Mouse (Mus musculus) heart, embryonic 14.5 days (tissue): ENCODE results near the gene Fgf12. TPM values are rescaled to one million over a fixed set of nuclear protein-coding genes. Genes with fewer than 3 reads are reported as not detected.

Experiments
- ATAC-seq: fragments of 200-750 bp; cut with Nextera tagmentation; 2 replicates; pipeline ENCODE4 v1.8.0; 2017; ENCODE audit warnings: low read depth, moderate TSS enrichment; ENCODE audit not compliant: insufficient number of reproducible peaks, insufficient read depth, low FRiP score
- H3K27ac ChIP-seq, 2 experiments: fragments of 200-500 bp in 1 of 2; fragments of 300-500 bp in 1 of 2; sonication (generic) in 1 of 2; replicated peaks in 1 of 2; 2 replicates each; pipeline ENCODE4 v1.5.1; 2012 to 2014; ENCODE audit warnings: low read depth in 2 of 2, low read length in 2 of 2, control low read depth in 1 of 2, mild to moderate bottlenecking in 1 of 2, mixed read lengths in 1 of 2; ENCODE audit not compliant: control insufficient read depth in 1 of 2, insufficient read depth in 1 of 2
- H3K27me3 ChIP-seq: fragments of 300-500 bp; sonication (generic); 2 replicates; pipeline ENCODE4 v1.6.1; 2014; ENCODE audit warnings: mild to moderate bottlenecking, low read length, control low read depth; ENCODE audit not compliant: control insufficient read depth, insufficient read depth
- H3K36me3 ChIP-seq: fragments of 300-500 bp; sonication (generic); 2 replicates; pipeline ENCODE4 v1.6.1; 2014; ENCODE audit warnings: mild to moderate bottlenecking, control low read depth, low read length, mixed read lengths; ENCODE audit not compliant: control insufficient read depth, insufficient read depth
- H3K4me1 ChIP-seq, 2 experiments: fragments of 200-500 bp in 1 of 2; fragments of 300-500 bp in 1 of 2; sonication (generic) in 1 of 2; 2 replicates each; pipeline ENCODE4 v1.6.1; 2012 to 2014; ENCODE audit warnings: low read length in 2 of 2, control low read depth in 1 of 2, mixed read lengths in 1 of 2; ENCODE audit not compliant: control insufficient read depth in 2 of 2, insufficient read depth in 2 of 2
- H3K4me2 ChIP-seq: fragments of 300-500 bp; sonication (generic); 2 replicates; pipeline ENCODE4 v1.6.1; 2014; ENCODE audit warnings: mild to moderate bottlenecking, low read length
- H3K4me3 ChIP-seq, 2 experiments: fragments of 200-500 bp in 1 of 2; fragments of 300-500 bp in 1 of 2; sonication (generic) in 1 of 2; 2 replicates each; pipeline ENCODE4 v1.5.1; 2012 to 2014; ENCODE audit warnings: low read length in 2 of 2, mild to moderate bottlenecking in 2 of 2, control low read depth in 1 of 2, low read depth in 1 of 2, moderate library complexity in 1 of 2; ENCODE audit not compliant: control insufficient read depth in 1 of 2, insufficient read depth in 1 of 2
- H3K9ac ChIP-seq: fragments of 300-500 bp; sonication (generic); 2 replicates; pipeline ENCODE4 v1.6.1; 2014; ENCODE audit warnings: mild to moderate bottlenecking, low read length
- H3K9me3 ChIP-seq: fragments of 300-500 bp; sonication (generic); 2 replicates; pipeline ENCODE4 v1.6.1; 2016; ENCODE audit warnings: low read length, control low read depth; ENCODE audit not compliant: control insufficient read depth
- WGBS: fragments of 180-500 bp; shearing (Covaris S2); extraction: QIAGEN DNeasy Blood & Tissue Kit; methylation state at CpG from one replicate; pipeline ENCODE4 v1.1.7; 2014; 5-methylcytosine and 5-hydroxymethylcytosine counted together
- polyA plus RNA-seq: library from polyadenylated mRNA; unstranded; fragments of >200 nt; fragmentation: Nextera tagmentation; extraction: Ambion mirVana; gene quantifications from 2 replicates; pipeline ENCODE4 v1.2.1, GENCODE M21; 2014

The Fgf12 gene
- polyA plus RNA-seq, 1 experiment from 2014 or later, result 35.0 TPM

- H3K9me3 ChIP-seq, result no peaks in the 10 kb centered on the region
- H3K36me3 ChIP-seq, result no peaks in the 10 kb centered on the region
- no peak overlapping the region for H3K9ac ChIP-seq
- H3K4me3 ChIP-seq, result no peak overlapping the region
- no peaks in the 10 kb centered on the region for H3K27me3 ChIP-seq
- no peaks in the 10 kb centered on the region for H3K4me1 ChIP-seq
- no peak overlapping the region for H3K4me2 ChIP-seq
- no peak for ATAC-seq
- H3K27ac ChIP-seq, result no peak overlapping the region
- WGBS, result 67% methylated on average over 3 of the region's 3 CpGs
Measured at GRCm38 (mm10) chr16:28251930-28252329, 500.9 kb downstream of the Fgf12 start.

DNA sequence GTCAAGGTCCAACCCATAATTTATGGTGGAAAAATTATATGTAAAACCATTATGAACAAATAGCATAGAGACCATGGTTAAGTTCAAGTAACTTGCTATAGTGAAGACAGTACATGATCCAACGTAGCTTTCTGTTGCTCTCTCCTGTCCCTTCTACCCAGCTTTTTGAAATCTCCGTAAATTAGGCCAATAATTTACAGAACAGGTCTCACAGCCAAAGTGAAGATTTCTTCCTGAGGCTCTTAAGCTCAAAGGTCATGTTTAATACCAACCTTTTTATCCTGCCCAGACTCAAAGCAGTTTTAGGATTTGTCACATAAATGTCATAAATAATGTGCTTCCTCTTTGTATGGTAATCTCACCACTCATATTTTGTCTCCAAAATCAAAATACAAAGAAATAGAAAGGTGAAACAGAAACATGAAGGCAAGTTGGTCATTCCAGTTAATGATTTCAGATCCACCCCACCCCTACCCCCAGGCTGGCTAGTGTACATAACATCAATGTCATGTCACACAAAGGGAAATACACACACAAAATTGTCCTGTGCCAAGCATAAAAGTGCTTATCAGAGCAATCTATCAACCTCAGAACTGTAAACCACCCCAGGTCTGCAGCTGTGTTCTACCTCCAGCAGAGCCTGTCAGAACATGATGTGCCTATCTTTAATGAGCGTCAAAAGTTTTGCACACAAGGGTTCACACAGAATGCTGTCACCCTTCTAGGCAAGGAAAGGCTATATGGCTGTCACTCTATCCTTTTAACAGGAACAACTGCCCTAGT is 509.8 kb downstream of the Fgf12 start:
- Histone ChIP-seq H3K27ac (no peak overlapping the region), H3K27me3 (no peaks in the 10 kb centered on the region), H3K4me1 (peaks cover 0 to 2% of the 10 kb centered on the region in 2 experiments; a peak in 1 of 4 replicates), H3K4me2 (no peak overlapping the region), H3K9me3 (no peaks in the 10 kb centered on the region), H3K4me3 (no peak overlapping the region), H3K9ac (no peak overlapping the region), H3K36me3 (no peaks in the 10 kb centered on the region)
- no peak for ATAC-seq
- WGBS, result 78% methylated on average over 3 of the region's 3 CpGs

- ATAC-seq, result no peak
- Histone ChIP-seq H3K27me3 (no peaks in the 10 kb centered on the region), H3K9me3 (no peaks in the 10 kb centered on the region), H3K36me3 (no peaks in the 10 kb centered on the region), H3K4me3 (no peak overlapping the region), H3K4me1 (peaks cover 0 to 3% of the 10 kb centered on the region in 2 experiments; a peak in 1 of 4 replicates), H3K4me2 (no peak overlapping the region), H3K27ac (no peak overlapping the region), H3K9ac (no peak overlapping the region)
- 49% methylated on average over 4 of the region's 4 CpGs for WGBS
Measured at GRCm38 (mm10) chr16:28239382-28239781, 513.5 kb downstream of the Fgf12 start.

- H3K36me3 ChIP-seq, result no peaks in the 10 kb centered on the region
- peak overlapping the region; percentile 21; the same call in 1 of the 2 replicates for H3K4me2 ChIP-seq
- no peak overlapping the region for H3K9ac ChIP-seq
- no peak overlapping the region for H3K4me3 ChIP-seq
- no peak overlapping the region for H3K27ac ChIP-seq
- no peaks in the 10 kb centered on the region for H3K9me3 ChIP-seq
- 57% methylated on average over 13 of the region's 13 CpGs for WGBS
- no peaks in the 10 kb centered on the region for H3K27me3 ChIP-seq
- no peak for ATAC-seq
- peaks cover 0 to 3% of the 10 kb centered on the region in 2 experiments; a peak in 1 of 4 replicates for H3K4me1 ChIP-seq
Measured at GRCm38 (mm10) chr16:28238019-28238868, 514.6 kb downstream of the Fgf12 start.

- no peak for ATAC-seq
- WGBS, result 75% methylated on average over 5 of the region's 5 CpGs
- no peaks in the 10 kb centered on the region for H3K4me1 ChIP-seq
Measured at GRCm38 (mm10) chr16:28215930-28216329, 536.9 kb downstream of the Fgf12 start.

DNA sequence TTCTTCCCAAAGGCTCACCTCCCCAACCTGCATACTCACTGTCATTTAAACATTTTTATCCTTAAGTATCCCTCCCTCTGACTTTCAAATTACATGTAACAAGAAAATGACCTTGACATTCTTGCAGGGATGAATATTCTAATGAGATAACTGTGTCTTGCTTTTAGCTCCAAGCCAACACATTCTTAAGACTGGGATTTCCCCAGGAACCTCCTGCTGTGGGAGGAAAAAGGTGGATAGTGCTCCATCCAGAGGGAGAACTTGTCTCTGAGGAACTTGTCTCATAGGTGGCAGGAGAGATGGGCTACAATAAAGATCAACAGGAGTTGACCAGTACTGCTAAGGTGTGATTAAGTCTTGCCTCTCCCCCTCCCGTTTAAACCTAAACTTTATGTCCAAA is 540.5 kb downstream of the Fgf12 start:
- 71% methylated on average over 1 of the region's 1 CpGs for WGBS
- Histone ChIP-seq H3K9ac (no peak overlapping the region), H3K4me3 (no peak overlapping the region), H3K27me3 (no peaks in the 10 kb centered on the region), H3K36me3 (no peaks in the 10 kb centered on the region), H3K27ac (no peak overlapping the region), H3K4me2 (no peak overlapping the region), H3K9me3 (no peaks in the 10 kb centered on the region), H3K4me1 (no peaks in the 10 kb centered on the region)
- no peak for ATAC-seq

More at GRCm38 (mm10) chr16:28215930-28216329, 536.9 kb downstream of the Fgf12 start:
- no peak overlapping the region for H3K4me2 ChIP-seq
- no peaks in the 10 kb centered on the region for H3K27me3 ChIP-seq
- no peak overlapping the region for H3K4me3 ChIP-seq
- H3K9me3 ChIP-seq, result no peaks in the 10 kb centered on the region
- H3K27ac ChIP-seq, result no peak overlapping the region
- H3K36me3 ChIP-seq, result no peaks in the 10 kb centered on the region
- H3K9ac ChIP-seq, result no peak overlapping the region

DNA sequence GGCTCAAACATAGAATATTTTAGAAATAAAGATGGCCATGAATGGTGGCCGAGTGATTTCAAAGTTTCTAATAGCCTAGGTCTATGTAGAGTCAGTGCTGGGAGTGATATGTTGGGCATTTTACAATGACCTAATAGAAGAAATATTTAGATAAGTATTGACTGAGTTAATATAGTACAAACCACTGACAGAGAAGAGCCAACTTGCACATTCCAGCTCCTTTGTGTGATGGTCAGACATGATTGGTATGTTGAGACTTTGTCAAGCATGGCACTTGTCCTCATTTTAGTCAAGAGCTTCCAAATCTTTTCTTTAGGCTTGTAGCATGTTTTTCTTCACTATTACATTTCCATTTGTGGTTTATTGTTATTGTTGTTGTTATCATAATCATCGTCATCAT is 596.4 kb downstream of the Fgf12 start:
- no peak for ATAC-seq
- Histone ChIP-seq H3K27me3 (no peaks in the 10 kb centered on the region), H3K27ac (no peak overlapping the region), H3K4me3 (no peak overlapping the region), H3K36me3 (no peaks in the 10 kb centered on the region), H3K9me3 (no peaks in the 10 kb centered on the region), H3K4me2 (no peak overlapping the region), H3K4me1 (no peaks in the 10 kb centered on the region), H3K9ac (no peak overlapping the region)
- WGBS, result 70% methylated on average over 2 of the region's 2 CpGs
